Mouse (Mus musculus) neural tube, embryonic 14.5 days (tissue): ENCODE measurements around the gene Cyb5d2. TPM values are rescaled to one million over a fixed set of nuclear protein-coding genes. Genes with fewer than 3 reads are reported as not detected.
"Not testable (repeated sequence)": the region's sequence is repeated elsewhere in the genome, so short reads cannot be mapped to it uniquely, and the experiment has no call there.

Source experiments
- ATAC-seq: fragments of 200-750 bp; cut with Nextera tagmentation; 2 replicates; pipeline ENCODE4 v1.8.0; 2017; ENCODE audit warnings: low read depth, mild to moderate bottlenecking, moderate TSS enrichment, moderate library complexity
- H3K27ac ChIP-seq: fragments of 300-500 bp; sonication (generic); 2 replicates; pipeline ENCODE4 v1.5.1; 2014; ENCODE audit warnings: low read depth, mild to moderate bottlenecking, control low read depth, low read length, moderate library complexity, mixed read lengths
- H3K27me3 ChIP-seq: fragments of 300-500 bp; sonication (generic); 2 replicates; pipeline ENCODE4 v1.6.1; 2014; ENCODE audit warnings: low read length; ENCODE audit not compliant: control insufficient read depth, insufficient read depth
- H3K36me3 ChIP-seq: fragments of 300-500 bp; sonication (generic); 2 replicates; pipeline ENCODE4 v1.6.1; 2014; ENCODE audit warnings: low read length, mixed read lengths; ENCODE audit not compliant: control insufficient read depth, insufficient read depth
- H3K4me1 ChIP-seq: fragments of 300-500 bp; sonication (generic); 2 replicates; pipeline ENCODE4 v1.6.1; 2014; ENCODE audit warnings: low read length; ENCODE audit not compliant: control insufficient read depth, insufficient read depth
- H3K4me2 ChIP-seq: fragments of 300-500 bp; sonication (generic); 2 replicates; pipeline ENCODE4 v1.6.1; 2014; ENCODE audit warnings: mild to moderate bottlenecking, low read depth, low read length, control low read depth
- H3K4me3 ChIP-seq: fragments of 300-500 bp; sonication (generic); 2 replicates; pipeline ENCODE4 v1.5.1; 2014; ENCODE audit warnings: low read depth, low read length, control low read depth, mixed read lengths
- H3K9ac ChIP-seq: fragments of 300-500 bp; sonication (generic); replicated peaks from 2 replicates; pipeline ENCODE4 v1.6.1; 2014; ENCODE audit warnings: low read depth, mild to moderate bottlenecking, control low read depth, low read length, mixed read lengths
- H3K9me3 ChIP-seq: fragments of 300-500 bp; sonication (generic); 2 replicates; pipeline ENCODE4 v1.6.1; 2016; ENCODE audit warnings: low read length; ENCODE audit not compliant: control insufficient read depth
- WGBS: fragments of 180-500 bp; shearing (Covaris S2); extraction: QIAGEN DNeasy Blood & Tissue Kit; methylation state at CpG from one replicate; pipeline ENCODE4 v1.1.7; 2014; 5-methylcytosine and 5-hydroxymethylcytosine counted together
- polyA plus RNA-seq: library from polyadenylated mRNA; unstranded; fragments of >200 nt; fragmentation: Nextera tagmentation; extraction: Ambion mirVana; gene quantifications from 2 replicates; pipeline ENCODE4 v1.2.1, GENCODE M21; 2014

Cyb5d2 gene
- polyA plus RNA-seq, 1 experiment from 2014 or later: 8.9 TPM

- H3K4me2 ChIP-seq: peak overlapping the region; percentile 81
- peaks cover 18% of the 10 kb centered on the region for H3K4me1 ChIP-seq
- peak overlapping the region; percentile 89 for H3K27ac ChIP-seq
- 22% methylated on average over 14 of the region's 14 CpGs for WGBS
- peak; percentile 36 for ATAC-seq
- peak overlapping the region; percentile 94 for H3K4me3 ChIP-seq
- H3K9ac ChIP-seq: peak overlapping the region; percentile 90
- H3K9me3 ChIP-seq: no peaks in the 10 kb centered on the region
- no peaks in the 10 kb centered on the region for H3K36me3 ChIP-seq
- H3K27me3 ChIP-seq: no peaks in the 10 kb centered on the region
These were observed 840 bp downstream of the Cyb5d2 start for GRCm38 (mm10) chr11:72795149-72795454.

- Histone ChIP-seq H3K9ac (no peak overlapping the region), H3K4me3 (no peak overlapping the region), H3K9me3 (no peaks in the 10 kb centered on the region), H3K4me1 (peaks cover 8% of the 10 kb centered on the region; the same call in 1 of the 2 replicates), H3K27ac (no peak overlapping the region), H3K4me2 (no peak overlapping the region), H3K36me3 (no peaks in the 10 kb centered on the region), H3K27me3 (no peaks in the 10 kb centered on the region)
- no peak for ATAC-seq
These were observed 3.9 kb downstream of the Cyb5d2 start for GRCm38 (mm10) chr11:72792033-72792432.

DNA sequence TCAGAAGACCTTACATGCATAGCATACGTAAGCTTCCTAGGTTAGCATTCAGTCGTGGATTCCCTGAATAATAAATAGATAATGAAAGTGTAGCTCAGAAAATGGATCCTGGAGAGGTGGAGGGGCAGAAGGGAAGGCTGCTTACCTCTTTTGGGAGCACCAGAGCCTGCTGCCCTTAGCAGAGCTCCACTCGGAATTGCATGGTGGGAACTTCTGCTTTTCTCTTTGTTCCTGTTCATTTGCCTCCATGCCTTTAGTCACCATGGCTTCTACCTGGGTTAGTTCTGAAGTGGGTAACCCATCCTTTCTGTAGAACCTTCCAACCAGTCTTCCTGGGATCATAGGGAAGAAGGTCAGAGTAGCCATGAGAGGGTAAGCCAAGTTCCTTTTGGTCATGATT lies 13.4 kb downstream of the Cyb5d2 start:
- WGBS: 88% methylated on average over 3 of the region's 3 CpGs

GRCm38 (mm10) chr11:72782103-72782502 lies 13.8 kb downstream of the Cyb5d2 start:
- Histone ChIP-seq H3K27ac (no peak overlapping the region), H3K27me3 (no peaks in the 10 kb centered on the region), H3K4me3 (no peak overlapping the region), H3K4me2 (no peak overlapping the region), H3K9ac (no peak overlapping the region), H3K9me3 (no peaks in the 10 kb centered on the region), H3K36me3 (no peaks in the 10 kb centered on the region), H3K4me1 (no peaks in the 10 kb centered on the region)
- no peak for ATAC-seq
- WGBS: 59% methylated on average over 2 of the region's 2 CpGs

More for the DNA sequence above, 13.4 kb downstream of the Cyb5d2 start:
- Histone ChIP-seq H3K4me3 (no peak overlapping the region), H3K4me1 (no peaks in the 10 kb centered on the region), H3K27ac (no peak overlapping the region), H3K4me2 (no peak overlapping the region), H3K9ac (no peak overlapping the region), H3K36me3 (no peaks in the 10 kb centered on the region), H3K9me3 (no peaks in the 10 kb centered on the region), H3K27me3 (no peaks in the 10 kb centered on the region)
- no peak for ATAC-seq

DNA sequence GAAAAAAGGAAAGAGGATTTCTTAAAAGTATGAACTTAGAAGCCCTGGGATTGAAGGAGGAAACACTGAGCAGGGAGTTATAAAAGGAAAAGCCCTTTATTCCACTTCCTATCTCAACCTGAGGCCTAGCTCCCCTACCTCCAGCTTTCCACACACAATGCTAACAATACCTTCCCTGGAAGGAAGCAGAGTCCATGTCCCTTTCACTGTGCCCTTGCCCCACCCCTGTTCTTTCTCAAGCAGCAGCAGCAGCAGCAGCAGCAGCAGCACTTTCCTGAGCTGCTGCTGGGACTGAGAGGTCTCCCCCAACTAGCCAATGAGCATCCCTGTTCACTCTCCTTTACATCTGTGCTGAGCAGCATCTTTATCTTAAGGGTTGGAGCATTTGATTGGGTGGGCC lies 17.0 kb downstream of the Cyb5d2 start:
- Histone ChIP-seq H3K36me3 (no peaks in the 10 kb centered on the region), H3K4me1 (no peaks in the 10 kb centered on the region), H3K4me3 (no peak overlapping the region), H3K9ac (no peak overlapping the region), H3K9me3 (no peaks in the 10 kb centered on the region), H3K27me3 (no peaks in the 10 kb centered on the region), H3K27ac (no peak overlapping the region), H3K4me2 (no peak overlapping the region)
- no peak for ATAC-seq

- WGBS: 38% methylated on average over 1 of the region's 1 CpGs
- H3K36me3 ChIP-seq: peaks cover 23% of the 10 kb centered on the region
- H3K27me3 ChIP-seq, H3K4me2 ChIP-seq, ATAC-seq, H3K9ac ChIP-seq, H3K4me1 ChIP-seq, H3K9me3 ChIP-seq, H3K4me3 ChIP-seq, H3K27ac ChIP-seq: not testable (repeated sequence)
These were observed 23.3 kb downstream of the Cyb5d2 start for GRCm38 (mm10) chr11:72772611-72773010.

DNA sequence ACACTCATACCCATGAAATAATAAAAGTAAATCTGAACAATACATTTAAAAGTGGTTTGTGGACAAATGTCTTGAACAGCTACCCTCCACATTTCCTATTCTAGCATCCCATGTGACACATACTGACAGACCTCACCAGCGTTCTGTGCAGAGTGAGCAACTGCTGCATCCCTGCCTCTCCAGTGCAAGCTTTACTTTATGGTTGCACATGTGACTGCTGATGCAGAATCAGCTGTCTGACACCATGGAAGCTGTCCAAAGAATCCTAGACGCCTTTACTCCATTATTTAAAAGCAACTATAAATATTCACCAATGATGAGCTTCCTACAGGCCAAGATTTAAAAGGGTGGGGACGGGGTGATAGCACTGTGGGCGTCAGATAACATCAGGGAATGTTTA lies 24.5 kb downstream of the Cyb5d2 start:
- Histone ChIP-seq H3K4me3 (no peak overlapping the region), H3K9ac (no peak overlapping the region), H3K9me3 (no peaks in the 10 kb centered on the region), H3K27me3 (no peaks in the 10 kb centered on the region), H3K27ac (no peak overlapping the region), H3K36me3 (peaks cover 29% of the 10 kb centered on the region), H3K4me1 (no peaks in the 10 kb centered on the region), H3K4me2 (no peak overlapping the region)
- ATAC-seq: no peak
- WGBS: 77% methylated on average over 4 of the region's 4 CpGs

- Histone ChIP-seq H3K4me1 (no peaks in the 10 kb centered on the region), H3K36me3 (peaks cover 29% of the 10 kb centered on the region), H3K27me3 (no peaks in the 10 kb centered on the region), H3K4me2 (no peak overlapping the region), H3K27ac (no peak overlapping the region), H3K9me3 (no peaks in the 10 kb centered on the region), H3K9ac (no peak overlapping the region), H3K4me3 (no peak overlapping the region)
- 84% methylated on average over 5 of the region's 5 CpGs for WGBS
- no peak for ATAC-seq
These were observed 25.1 kb downstream of the Cyb5d2 start for GRCm38 (mm10) chr11:72770816-72771215.

DNA sequence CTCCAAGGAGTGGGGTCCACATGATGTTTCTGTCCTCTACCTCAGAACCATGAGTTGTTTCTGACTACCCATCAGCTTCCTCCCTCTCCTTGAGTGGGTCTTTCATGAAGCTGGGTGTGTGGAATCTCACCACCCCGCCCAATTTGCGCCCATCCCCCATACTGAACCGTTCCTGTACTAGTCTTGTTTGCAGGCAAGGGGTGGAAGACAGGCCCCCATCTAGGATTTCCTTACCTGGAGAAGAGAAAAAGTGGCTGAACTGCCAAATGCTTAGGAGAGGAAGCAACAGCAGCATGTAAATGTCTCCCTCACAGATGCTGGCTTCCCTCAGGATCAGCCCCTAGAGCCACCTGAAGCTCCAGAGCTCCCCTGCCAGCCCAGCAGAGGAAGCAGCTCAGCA lies 25.6 kb downstream of the Cyb5d2 start:
- H3K9ac ChIP-seq: no peak overlapping the region
- H3K36me3 ChIP-seq: peaks cover 29% of the 10 kb centered on the region
- 94% methylated on average over 3 of the region's 3 CpGs for WGBS
- H3K4me2 ChIP-seq: no peak overlapping the region
- ATAC-seq: no peak
- H3K4me1 ChIP-seq: no peaks in the 10 kb centered on the region
- H3K27ac ChIP-seq: no peak overlapping the region
- no peaks in the 10 kb centered on the region for H3K9me3 ChIP-seq
- H3K27me3 ChIP-seq: no peaks in the 10 kb centered on the region
- H3K4me3 ChIP-seq: no peak overlapping the region

GRCm38 (mm10) chr11:72769061-72769460 lies 26.9 kb downstream of the Cyb5d2 start:
- 93% methylated on average over 3 of the region's 3 CpGs for WGBS
- no peak overlapping the region for H3K4me2 ChIP-seq
- H3K4me3 ChIP-seq: no peak overlapping the region
- no peaks in the 10 kb centered on the region for H3K4me1 ChIP-seq
- no peak for ATAC-seq
- H3K27ac ChIP-seq: no peak overlapping the region
- H3K27me3 ChIP-seq: no peaks in the 10 kb centered on the region
- no peaks in the 10 kb centered on the region for H3K9me3 ChIP-seq
- no peak overlapping the region for H3K9ac ChIP-seq
- H3K36me3 ChIP-seq: peaks cover 35% of the 10 kb centered on the region
